ENCODE assay signal across 7 mouse cellular contexts in the genomic region with DNA sequence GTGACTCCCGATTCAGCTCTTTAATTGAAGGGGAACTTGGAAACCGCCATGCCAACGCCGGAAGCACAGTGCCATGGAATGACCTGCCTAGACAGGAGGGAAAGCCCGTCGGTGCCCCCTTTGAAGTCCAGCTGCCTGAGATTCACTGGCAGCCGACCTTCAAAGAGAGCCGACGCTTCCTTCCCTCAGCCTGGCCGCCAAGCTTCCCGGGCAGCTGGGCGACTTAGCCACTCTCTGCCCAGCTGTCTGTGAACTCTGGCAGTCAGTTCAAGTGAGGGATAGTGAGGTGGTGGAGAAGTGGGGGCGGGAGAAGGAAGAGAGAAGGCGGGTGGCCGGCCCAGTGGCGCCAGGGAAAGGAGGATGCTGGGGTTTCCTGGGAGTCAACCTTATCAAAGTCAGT.
DNase-seq lines count a peak whose midpoint lies in the region; ATAC-seq and TF ChIP-seq lines count a peak whose summit lies in the region.

No protein-coding gene starts in this region.

- intact Hi-C loops in gastrocnemius, postnatal 14 days (cut with DNase I; ENCODE audit: low total_unique reads), result no loop called here

- H3K4me2 ChIP-seq in limb, embryonic 11.5 days (ENCODE audit: low read depth, severe bottlenecking), result peak overlapping the region; percentile 0; the same call in 1 of the 2 replicates
- H3K4me2 ChIP-seq in neural tube, embryonic 13.5 days, result peak overlapping the region; percentile 4; the same call in 1 of the 2 replicates
- no peak overlapping the region for H3K4me2 ChIP-seq in intestine, postnatal 0 days (replicated peaks; ENCODE audit: low read depth)

- no peaks in the 10 kb centered on the region for H3K27me3 ChIP-seq in limb, embryonic 11.5 days (ENCODE audit: control insufficient read depth, insufficient read depth, low read length)
- H3K27me3 ChIP-seq in neural tube, embryonic 13.5 days, result no peaks in the 10 kb centered on the region
- H3K27me3 ChIP-seq in intestine, postnatal 0 days (replicated peaks; ENCODE audit: control insufficient read depth, insufficient read depth, low read length), result no peaks in the 10 kb centered on the region
- no peaks in the 10 kb centered on the region for H3K27me3 ChIP-seq in cerebellum, adult 2 months (ENCODE audit: control insufficient read depth, insufficient read depth, low read length)

- H3K4me3 ChIP-seq in limb, embryonic 11.5 days (ENCODE audit: low read depth, low read length), result no peak overlapping the region
- no peak overlapping the region for H3K4me3 ChIP-seq in neural tube, embryonic 13.5 days
- H3K4me3 ChIP-seq in intestine, postnatal 0 days (ENCODE audit: low read depth, low read length), result no peak overlapping the region
- no peak overlapping the region for H3K4me3 ChIP-seq in cerebellum, adult 2 months (replicated peaks; ENCODE audit: insufficient read depth, low read depth, low read length)

- 30% methylated on average over 16 of the region's 16 CpGs for WGBS in limb, embryonic 11.5 days
- WGBS in neural tube, embryonic 13.5 days, result 51% methylated on average over 16 of the region's 16 CpGs
- 59% methylated on average over 16 of the region's 16 CpGs for WGBS in intestine, postnatal 0 days
- 35% methylated on average over 16 of the region's 16 CpGs for WGBS in cerebellum, adult 2 months

- ATAC-seq in limb, embryonic 11.5 days (ENCODE audit: insufficient number of reproducible peaks, low FRiP score, low TSS enrichment, low read depth), result no peak
- no peak for ATAC-seq in neural tube, embryonic 13.5 days (ENCODE audit: low read depth)
- ATAC-seq in intestine, postnatal 0 days, result no peak

- peak; percentile 31 to 48 for DNase-seq in right cerebral cortex, postnatal 10 days (ENCODE audit: low spot score in 2 of 2)
- DNase-seq in right cerebral cortex, postnatal 36 days (ENCODE audit: low spot score in 2 of 2), result no peak
- peak; percentile 69 for DNase-seq in gastrocnemius, postnatal 14 days
- DNase-seq in limb, embryonic 11.5 days (ENCODE audit: low spot score), result peak; percentile 54
- no peak for DNase-seq in cerebellum, adult 2 months

- TF ChIP-seq CTCF in intestine, postnatal 0 days (IDR thresholded peaks at IDR 0.05; ENCODE audit: low read depth), result no peak
- TF ChIP-seq CTCF in cerebellum, adult 2 months (IDR thresholded peaks at IDR 0.05; ENCODE audit: borderline replicate concordance, insufficient read depth, low read depth, low read length), result no peak

- no peaks in the 10 kb centered on the region for H3K36me3 ChIP-seq in limb, embryonic 11.5 days (ENCODE audit: control insufficient read depth, insufficient read depth, low read length)
- no peaks in the 10 kb centered on the region for H3K36me3 ChIP-seq in neural tube, embryonic 13.5 days
- no peaks in the 10 kb centered on the region for H3K36me3 ChIP-seq in intestine, postnatal 0 days (ENCODE audit: control insufficient read depth, insufficient read depth)

- H3K27ac ChIP-seq in limb, embryonic 11.5 days (replicated peaks; ENCODE audit: low read depth, low read length), result no peak overlapping the region
- no peak overlapping the region for H3K27ac ChIP-seq in neural tube, embryonic 13.5 days (replicated peaks)
- no peak overlapping the region for H3K27ac ChIP-seq in intestine, postnatal 0 days (ENCODE audit: low read depth, low read length)
- H3K27ac ChIP-seq in cerebellum, adult 2 months (ENCODE audit: insufficient read depth, low read length), result no peak overlapping the region

- H3K9me3 ChIP-seq in limb, embryonic 11.5 days (ENCODE audit: control insufficient read depth, low read length), result no peaks in the 10 kb centered on the region
- H3K9me3 ChIP-seq in neural tube, embryonic 13.5 days, result no peaks in the 10 kb centered on the region
- no peaks in the 10 kb centered on the region for H3K9me3 ChIP-seq in intestine, postnatal 0 days (ENCODE audit: control insufficient read depth)

- H3K9ac ChIP-seq in limb, embryonic 11.5 days (ENCODE audit: low read length), result no peak overlapping the region
- no peak overlapping the region for H3K9ac ChIP-seq in neural tube, embryonic 13.5 days
- H3K9ac ChIP-seq in intestine, postnatal 0 days (ENCODE audit: low read depth, low read length), result no peak overlapping the region

- H3K4me1 ChIP-seq in limb, embryonic 11.5 days (ENCODE audit: control insufficient read depth, insufficient read depth, low read length), result 0 out of 2 replicates have a peak, but pooled peaks cover 6% of the 10 kb centered on the region
- H3K4me1 ChIP-seq in neural tube, embryonic 13.5 days (replicated peaks), result no peaks in the 10 kb centered on the region
- H3K4me1 ChIP-seq in intestine, postnatal 0 days (replicated peaks; ENCODE audit: control insufficient read depth, insufficient read depth, low read length), result no peaks in the 10 kb centered on the region
- no peaks in the 10 kb centered on the region for H3K4me1 ChIP-seq in cerebellum, adult 2 months (ENCODE audit: control insufficient read depth, insufficient read depth, low read length)

- TF ChIP-seq POLR2A in cerebellum, adult 2 months (IDR thresholded peaks at IDR 0.05; ENCODE audit: borderline replicate concordance, insufficient read depth, low read length), result no peak

Comparison
In these comparisons a context has a peak if more than half of its experiments do, and no peak if none do; other contexts are left out.
1. DNase-seq: peak in right cerebral cortex, postnatal 10 days (2 of 2), gastrocnemius, postnatal 14 days (single experiment) and limb, embryonic 11.5 days (single experiment); none in right cerebral cortex, postnatal 36 days (0 of 2) and cerebellum, adult 2 months (0 of 2).